Mouse (Mus musculus) layer of hippocampus, adult 2 months (tissue): ENCODE results near the gene Grin2a. TPM values are rescaled to one million over a fixed set of nuclear protein-coding genes. Genes with fewer than 3 reads are reported as not detected.
A peak's percentile ranks its signal among the peaks of the same experiment; 100 is the strongest.

Experiments
- DNase-seq, 2 experiments: peaks; one replicate each; pipeline ENCODE4 v3.0.0; 2022; ENCODE audit warnings: low spot score in 2 of 2
- H3K27ac ChIP-seq: fragments of 200-600 bp; 2 replicates; pipeline ENCODE4 v1.8.1; 2022
- H3K4me3 ChIP-seq: fragments of 200-600 bp; 2 replicates; pipeline ENCODE4 v1.8.1; 2022; ENCODE audit warnings: mild to moderate bottlenecking
- CTCF ChIP-seq: fragments of 200-600 bp; conservative IDR thresholded peaks from 2 replicates; pipeline ENCODE4 v1.8.1; 2022; ENCODE audit warnings: antibody characterized with exemption, mild to moderate bottlenecking, moderate library complexity
- total RNA-seq, 2 experiments: library from RNA; stranded (reverse); gene quantifications; 2 replicates each; pipeline ENCODE4 v1.2.3; 2021

Grin2a gene
- total RNA-seq, 2 experiments from 2014 or later = 384 to 411 TPM

DNA sequence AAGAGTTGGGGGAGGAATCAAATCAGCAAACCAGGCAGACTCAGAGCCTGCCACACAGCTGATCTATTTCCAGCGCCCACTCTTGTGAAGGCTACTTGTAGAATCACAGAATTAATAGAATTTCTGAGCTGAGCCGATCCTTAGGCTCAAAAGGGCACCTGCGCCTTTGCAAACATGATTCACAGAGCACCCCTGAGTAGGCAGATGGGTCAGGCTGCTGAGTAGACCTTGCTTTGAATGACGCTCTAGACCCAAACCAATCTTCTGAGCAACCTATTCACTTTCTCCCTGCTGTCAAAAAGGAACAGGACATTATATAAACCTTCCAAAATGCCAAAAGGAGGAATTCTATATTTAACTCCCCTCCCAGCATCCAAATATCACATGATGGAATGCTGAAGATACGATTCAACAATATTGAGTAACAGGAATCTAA, 41.9 kb downstream of the Grin2a start:
- no peak overlapping the region for H3K4me3 ChIP-seq
- no peak for DNase-seq
- H3K27ac ChIP-seq = peak overlapping the region; percentile 83
- TF ChIP-seq CTCF = no peak

- Histone ChIP-seq H3K27ac (0 out of 2 replicates have a peak overlapping the region, but pooled peaks have one; percentile 46), H3K4me3 (no peak overlapping the region)
- TF ChIP-seq CTCF = no peak
- no peak for DNase-seq
These were observed 46.1 kb downstream of the Grin2a start for GRCm38 (mm10) chr16:9949250-9949649.

- Histone ChIP-seq H3K27ac (no peak overlapping the region), H3K4me3 (no peak overlapping the region)
- no peak for DNase-seq
- TF ChIP-seq CTCF = no peak
These were observed 47.9 kb downstream of the Grin2a start for GRCm38 (mm10) chr16:9947430-9947829.

- Histone ChIP-seq H3K27ac (peak overlapping the region; percentile 8; the same call in 1 of the 2 replicates), H3K4me3 (no peak overlapping the region)
- DNase-seq = no peak
- TF ChIP-seq CTCF = no peak
These were observed 50.5 kb downstream of the Grin2a start for GRCm38 (mm10) chr16:9944836-9945235.

- peak; percentile 56 for TF ChIP-seq CTCF
- no peak for DNase-seq
- Histone ChIP-seq H3K27ac (peak overlapping the region; percentile 6; the same call in 1 of the 2 replicates), H3K4me3 (no peak overlapping the region)
These were observed 53.9 kb downstream of the Grin2a start for GRCm38 (mm10) chr16:9941306-9941930.

DNA sequence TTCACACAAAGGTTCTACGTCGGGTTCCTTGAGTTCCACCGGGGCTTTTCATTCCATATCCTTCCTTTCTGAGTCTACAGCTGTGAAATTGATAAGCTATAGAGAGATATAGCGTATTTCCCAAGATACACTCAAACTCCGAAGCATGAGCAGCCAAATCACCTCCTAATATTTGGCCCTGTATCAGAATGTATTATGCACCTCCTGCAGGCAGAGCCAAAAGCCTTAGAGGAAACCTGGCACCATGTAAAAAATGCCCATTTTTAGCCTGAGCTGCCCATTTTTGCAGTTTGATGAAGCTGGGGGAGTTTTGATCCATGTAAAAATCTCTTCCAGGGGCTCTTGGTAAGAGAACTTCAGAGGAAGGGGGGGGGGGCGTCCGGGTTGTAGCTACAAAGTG, 54.6 kb downstream of the Grin2a start:
- H3K27ac ChIP-seq = no peak overlapping the region
- TF ChIP-seq CTCF = no peak
- H3K4me3 ChIP-seq = no peak overlapping the region
- DNase-seq = no peak

DNA sequence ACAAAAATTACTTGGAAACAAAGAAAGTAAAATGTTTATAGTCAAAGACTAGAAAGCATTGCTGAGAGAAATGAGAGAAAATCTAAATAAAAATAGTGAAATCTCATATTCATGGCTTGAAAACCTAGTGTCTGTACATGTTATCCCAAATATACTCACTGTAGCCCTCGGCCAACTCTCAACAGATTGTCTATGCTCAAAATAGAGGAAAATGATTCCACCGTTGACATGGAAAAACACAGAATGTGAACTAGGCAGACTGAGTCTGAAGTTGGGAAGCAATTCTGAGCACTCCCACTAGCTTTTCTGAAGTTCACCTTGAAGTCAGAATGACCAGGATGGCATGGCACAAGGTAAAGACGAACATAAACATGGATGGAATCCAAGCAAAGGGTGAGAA, 84.7 kb downstream of the Grin2a start:
- TF ChIP-seq CTCF = no peak
- Histone ChIP-seq H3K4me3 (peak overlapping the region; percentile 5; the same call in 1 of the 2 replicates), H3K27ac (peak overlapping the region; percentile 80)
- DNase-seq = no peak

DNA sequence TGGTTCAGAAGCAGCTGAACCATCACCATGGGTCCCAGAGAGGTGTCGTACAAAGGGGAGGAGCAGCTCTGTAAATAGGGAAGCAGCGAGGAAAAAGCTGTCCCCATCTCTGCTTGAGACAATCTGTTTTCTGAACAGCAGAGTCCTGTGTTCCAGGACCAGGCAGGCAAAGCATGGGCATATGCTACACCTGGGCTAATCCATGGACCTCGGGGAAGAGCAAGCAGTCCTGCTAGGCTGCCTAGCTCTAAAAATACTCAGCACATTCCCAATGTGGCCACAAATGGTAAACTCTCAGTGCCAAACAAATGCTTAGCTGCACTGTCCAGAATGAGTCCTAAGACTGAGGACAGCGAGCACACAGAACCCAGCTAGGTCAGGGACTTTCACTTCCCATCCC, 86.1 kb downstream of the Grin2a start:
- TF ChIP-seq CTCF = no peak
- no peak for DNase-seq
- peak overlapping the region; percentile 80 for H3K27ac ChIP-seq
- no peak overlapping the region for H3K4me3 ChIP-seq

- DNase-seq = no peak
- Histone ChIP-seq H3K27ac (peak overlapping the region; percentile 87), H3K4me3 (no peak overlapping the region)
- no peak for TF ChIP-seq CTCF
These were observed 90.9 kb downstream of the Grin2a start for GRCm38 (mm10) chr16:9904443-9904842.

GRCm38 (mm10) chr16:9902680-9903463, 92.5 kb downstream of the Grin2a start:
- Histone ChIP-seq H3K4me3 (no peak overlapping the region), H3K27ac (peak overlapping the region; percentile 87)
- peak; percentile 46 to 47 for DNase-seq
- TF ChIP-seq CTCF = no peak

DNA sequence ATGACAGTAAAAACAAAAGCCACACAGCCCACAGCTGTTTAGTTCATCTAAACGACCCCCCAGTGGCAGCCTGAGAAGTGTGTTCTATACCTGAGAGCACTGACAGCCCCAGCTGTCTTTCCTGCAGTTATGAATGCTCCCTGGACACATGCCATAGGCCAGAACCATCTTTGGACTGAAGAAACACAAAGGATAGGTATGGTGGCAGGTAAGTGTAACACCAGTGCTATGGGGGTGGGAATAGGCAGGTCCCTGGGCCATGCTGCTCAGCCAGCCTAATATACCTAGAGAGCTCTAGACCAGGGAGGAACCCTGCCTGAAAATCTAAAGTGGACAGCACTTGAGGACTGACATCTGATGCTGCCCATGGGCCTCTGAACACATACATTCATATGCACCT, 93.9 kb downstream of the Grin2a start:
- no peak overlapping the region for H3K4me3 ChIP-seq
- peak overlapping the region; percentile 75 for H3K27ac ChIP-seq
- TF ChIP-seq CTCF = no peak
- no peak for DNase-seq

- H3K27ac ChIP-seq = peak overlapping the region; percentile 75
- DNase-seq = no peak
- TF ChIP-seq CTCF = no peak
- H3K4me3 ChIP-seq = no peak overlapping the region
These were observed 94.4 kb downstream of the Grin2a start for GRCm38 (mm10) chr16:9900996-9901395.

DNA sequence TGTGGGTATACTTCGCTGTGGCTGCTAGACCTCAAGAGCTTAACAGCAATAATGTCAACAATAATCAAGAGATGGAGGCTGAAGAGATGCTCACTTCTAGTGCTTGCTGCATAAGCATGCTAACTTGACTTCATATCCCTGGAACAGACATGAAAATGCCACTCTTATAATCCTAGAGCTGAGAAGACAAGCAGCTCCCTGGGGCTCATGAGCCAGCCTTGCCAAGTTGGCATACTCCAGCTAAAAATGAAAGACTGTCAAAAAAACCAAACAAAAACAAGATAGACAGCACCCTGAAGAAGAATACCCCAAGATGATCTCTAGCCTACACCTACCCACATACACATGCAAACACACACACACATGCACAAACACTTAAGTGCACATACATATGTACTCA, 95.2 kb downstream of the Grin2a start:
- no peak for DNase-seq
- peak overlapping the region; percentile 75 for H3K27ac ChIP-seq

DNA sequence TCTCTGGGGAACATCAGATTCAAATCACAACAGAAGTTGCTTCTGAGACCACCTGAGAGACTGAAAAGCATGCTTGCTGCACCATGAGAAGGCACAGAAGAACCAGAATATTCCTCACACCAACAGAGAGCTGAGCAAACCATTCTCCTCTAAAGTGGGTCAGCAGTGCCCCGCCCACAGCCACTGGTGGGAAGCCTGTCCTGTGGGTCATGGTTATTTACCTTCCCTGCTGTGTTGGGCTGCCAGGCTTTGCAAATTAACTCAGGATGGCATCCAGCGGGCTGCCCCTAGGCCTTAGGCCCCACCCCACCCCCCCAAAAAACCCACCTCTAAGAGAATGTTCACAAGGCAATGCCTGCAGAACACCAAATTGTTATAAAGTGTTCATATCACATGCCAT, 96.2 kb downstream of the Grin2a start:
- Histone ChIP-seq H3K4me3 (no peak overlapping the region), H3K27ac (no peak overlapping the region)
- no peak for TF ChIP-seq CTCF

More for the DNA sequence above, 95.2 kb downstream of the Grin2a start:
- TF ChIP-seq CTCF = no peak
- H3K4me3 ChIP-seq = no peak overlapping the region

More for the DNA sequence above, 96.2 kb downstream of the Grin2a start:
- DNase-seq = no peak
